Mouse (Mus musculus) forebrain, embryonic 10.5 days (tissue): ENCODE results near the gene Stpg1. TPM values are rescaled to one million over a fixed set of nuclear protein-coding genes. Genes with fewer than 3 reads are reported as not detected.
A peak's percentile ranks its signal among the peaks of the same experiment; 100 is the strongest.

ENCODE experiments used
- DNase-seq: peaks from one replicate; pipeline ENCODE4 v3.0.0-alpha.2; 2017; ENCODE audit warnings: low spot score; ENCODE audit errors: extremely low spot score
- H3K27ac ChIP-seq: fragments of 300-500 bp; sonication (generic); 2 replicates; pipeline ENCODE4 v1.5.1; 2016; ENCODE audit warnings: mild to moderate bottlenecking
- H3K27me3 ChIP-seq: fragments of 300-500 bp; sonication (generic); 2 replicates; pipeline ENCODE4 v1.6.1; 2016; ENCODE audit warnings: mild to moderate bottlenecking; ENCODE audit not compliant: poor library complexity, severe bottlenecking
- H3K36me3 ChIP-seq: fragments of 300-500 bp; sonication (generic); replicated peaks from 2 replicates; pipeline ENCODE4 v1.6.1; 2016; ENCODE audit warnings: mild to moderate bottlenecking, moderate library complexity
- H3K4me1 ChIP-seq: fragments of 300-500 bp; sonication (generic); 2 replicates; pipeline ENCODE4 v1.6.1; 2016
- H3K4me3 ChIP-seq: fragments of 300-500 bp; sonication (generic); 2 replicates; pipeline ENCODE4 v1.5.1; 2016; ENCODE audit warnings: mild to moderate bottlenecking, moderate library complexity
- H3K9me3 ChIP-seq: fragments of 300-500 bp; sonication (generic); 2 replicates; pipeline ENCODE4 v1.6.1; 2016; ENCODE audit warnings: mild to moderate bottlenecking, moderate library complexity
- WGBS: fragments of 180-500 bp; shearing (Covaris S2); methylation state at CpG from one replicate; pipeline ENCODE4 v1.1.7; 2016; 5-methylcytosine and 5-hydroxymethylcytosine counted together
- polyA plus RNA-seq: library from polyadenylated mRNA; unstranded; fragments of >200 nt; fragmentation: Nextera tagmentation; extraction: Ambion mirVana; gene quantifications from 2 replicates; pipeline ENCODE4 v1.2.1, GENCODE M21; 2016

Stpg1 gene
- polyA plus RNA-seq, 1 experiment from 2014 or later: 0.32 TPM

GRCm38 (mm10) chr4:135545080-135545511 is 50.5 kb downstream of the Stpg1 start:
- H3K4me1 ChIP-seq: peaks cover 56% of the 10 kb centered on the region
- no peak for DNase-seq
- H3K27ac ChIP-seq: 0 out of 2 replicates have a peak overlapping the region, but pooled peaks have one; percentile 22
- H3K27me3 ChIP-seq: peaks cover 81% of the 10 kb centered on the region
- no peaks in the 10 kb centered on the region for H3K36me3 ChIP-seq
- no peaks in the 10 kb centered on the region for H3K9me3 ChIP-seq
- H3K4me3 ChIP-seq: peak overlapping the region; percentile 15; the same call in 1 of the 2 replicates
- 29% methylated on average over 8 of the region's 8 CpGs for WGBS

- no peaks in the 10 kb centered on the region for H3K36me3 ChIP-seq
- H3K9me3 ChIP-seq: no peaks in the 10 kb centered on the region
- no peak overlapping the region for H3K27ac ChIP-seq
- no peak for DNase-seq
- H3K4me1 ChIP-seq: peaks cover 61% of the 10 kb centered on the region
- peaks cover 90% of the 10 kb centered on the region for H3K27me3 ChIP-seq
- WGBS: 87% methylated on average over 7 of the region's 7 CpGs
- no peak overlapping the region for H3K4me3 ChIP-seq
These were observed 51.4 kb downstream of the Stpg1 start for GRCm38 (mm10) chr4:135546008-135546407.

GRCm38 (mm10) chr4:135546793-135547192 is 52.2 kb downstream of the Stpg1 start:
- Histone ChIP-seq H3K27ac (no peak overlapping the region), H3K36me3 (no peaks in the 10 kb centered on the region), H3K4me3 (no peak overlapping the region), H3K27me3 (peaks cover 98% of the 10 kb centered on the region), H3K4me1 (peaks cover 66% of the 10 kb centered on the region), H3K9me3 (no peaks in the 10 kb centered on the region)
- DNase-seq: no peak
- WGBS: 90% methylated on average over 4 of the region's 4 CpGs

- no peak for DNase-seq
- Histone ChIP-seq H3K4me3 (no peak overlapping the region), H3K9me3 (no peaks in the 10 kb centered on the region), H3K4me1 (peaks cover 73% of the 10 kb centered on the region), H3K36me3 (no peaks in the 10 kb centered on the region), H3K27me3 (peaks cover 100% of the 10 kb centered on the region), H3K27ac (peak overlapping the region; percentile 54; the same call in 1 of the 2 replicates)
- 73% methylated on average over 14 of the region's 14 CpGs for WGBS
These were observed 53.0 kb downstream of the Stpg1 start for GRCm38 (mm10) chr4:135547551-135547950.

GRCm38 (mm10) chr4:135548108-135548507 is 53.5 kb downstream of the Stpg1 start:
- no peaks in the 10 kb centered on the region for H3K36me3 ChIP-seq
- H3K4me3 ChIP-seq: no peak overlapping the region
- H3K4me1 ChIP-seq: peaks cover 79% of the 10 kb centered on the region
- peaks cover 100% of the 10 kb centered on the region for H3K27me3 ChIP-seq
- H3K9me3 ChIP-seq: no peaks in the 10 kb centered on the region
- DNase-seq: no peak
- H3K27ac ChIP-seq: peak overlapping the region; percentile 54
- WGBS: 17% methylated on average over 7 of the region's 7 CpGs

GRCm38 (mm10) chr4:135548521-135549077 is 54.0 kb downstream of the Stpg1 start:
- Histone ChIP-seq H3K4me3 (no peak overlapping the region), H3K27ac (peak overlapping the region; percentile 54), H3K36me3 (no peaks in the 10 kb centered on the region), H3K4me1 (peaks cover 84% of the 10 kb centered on the region), H3K27me3 (peaks cover 100% of the 10 kb centered on the region), H3K9me3 (no peaks in the 10 kb centered on the region)
- 30% methylated on average over 9 of the region's 9 CpGs for WGBS
- no peak for DNase-seq

- Histone ChIP-seq H3K4me1 (peaks cover 86% of the 10 kb centered on the region), H3K4me3 (no peak overlapping the region), H3K36me3 (no peaks in the 10 kb centered on the region), H3K27me3 (peaks cover 98% of the 10 kb centered on the region), H3K27ac (0 out of 2 replicates have a peak overlapping the region, but pooled peaks have one; percentile 20), H3K9me3 (no peaks in the 10 kb centered on the region)
- WGBS: 80% methylated on average over 6 of the region's 6 CpGs
- DNase-seq: no peak
These were observed 54.7 kb downstream of the Stpg1 start for GRCm38 (mm10) chr4:135549323-135549722.

- no peak for DNase-seq
- WGBS: 70% methylated on average over 2 of the region's 2 CpGs
- no peak overlapping the region for H3K4me3 ChIP-seq
- H3K4me1 ChIP-seq: peaks cover 45% of the 10 kb centered on the region
- no peaks in the 10 kb centered on the region for H3K36me3 ChIP-seq
- H3K27me3 ChIP-seq: peaks cover 70% of the 10 kb centered on the region
- H3K9me3 ChIP-seq: no peaks in the 10 kb centered on the region
- H3K27ac ChIP-seq: no peak overlapping the region
These were observed 69.2 kb downstream of the Stpg1 start for GRCm38 (mm10) chr4:135563794-135564193.

GRCm38 (mm10) chr4:135565400-135565799 is 70.8 kb downstream of the Stpg1 start:
- no peaks in the 10 kb centered on the region for H3K9me3 ChIP-seq
- 83% methylated on average over 9 of the region's 9 CpGs for WGBS
- H3K27ac ChIP-seq: no peak overlapping the region
- peaks cover 86% of the 10 kb centered on the region for H3K27me3 ChIP-seq
- H3K36me3 ChIP-seq: no peaks in the 10 kb centered on the region
- no peak overlapping the region for H3K4me3 ChIP-seq
- peaks cover 61% of the 10 kb centered on the region for H3K4me1 ChIP-seq
- no peak for DNase-seq

GRCm38 (mm10) chr4:135567042-135567441 is 72.5 kb downstream of the Stpg1 start:
- Histone ChIP-seq H3K4me3 (no peak overlapping the region), H3K36me3 (no peaks in the 10 kb centered on the region), H3K27ac (peak overlapping the region; percentile 54; the same call in 1 of the 2 replicates), H3K27me3 (peaks cover 97% of the 10 kb centered on the region), H3K9me3 (no peaks in the 10 kb centered on the region), H3K4me1 (peaks cover 75% of the 10 kb centered on the region)
- no peak for DNase-seq
- WGBS: 53% methylated on average over 11 of the region's 11 CpGs

GRCm38 (mm10) chr4:135567484-135567883 is 72.9 kb downstream of the Stpg1 start:
- 81% methylated on average over 8 of the region's 8 CpGs for WGBS
- Histone ChIP-seq H3K4me1 (peaks cover 79% of the 10 kb centered on the region), H3K27me3 (peaks cover 97% of the 10 kb centered on the region)

GRCm38 (mm10) chr4:135569201-135569600 is 74.6 kb downstream of the Stpg1 start:
- Histone ChIP-seq H3K4me3 (peak overlapping the region; percentile 49), H3K36me3 (no peaks in the 10 kb centered on the region), H3K9me3 (no peaks in the 10 kb centered on the region), H3K4me1 (peaks cover 91% of the 10 kb centered on the region), H3K27me3 (peaks cover 99% of the 10 kb centered on the region), H3K27ac (no peak overlapping the region)
- DNase-seq: no peak
- WGBS: 7% methylated on average over 11 of the region's 11 CpGs

More at GRCm38 (mm10) chr4:135567484-135567883, 72.9 kb downstream of the Stpg1 start:
- DNase-seq: no peak
- Histone ChIP-seq H3K27ac (0 out of 2 replicates have a peak overlapping the region, but pooled peaks have one; percentile 54), H3K36me3 (no peaks in the 10 kb centered on the region), H3K9me3 (no peaks in the 10 kb centered on the region), H3K4me3 (no peak overlapping the region)

- H3K4me1 ChIP-seq: peaks cover 87% of the 10 kb centered on the region
- H3K27me3 ChIP-seq: peaks cover 99% of the 10 kb centered on the region
These were observed 75.8 kb downstream of the Stpg1 start for GRCm38 (mm10) chr4:135570152-135571036.

More at GRCm38 (mm10) chr4:135570152-135571036, 75.8 kb downstream of the Stpg1 start:
- peak overlapping the region; percentile 49 for H3K4me3 ChIP-seq
- no peaks in the 10 kb centered on the region for H3K9me3 ChIP-seq
- H3K36me3 ChIP-seq: no peaks in the 10 kb centered on the region
- 11% methylated on average over 32 of the region's 32 CpGs for WGBS
- peak; percentile 81 for DNase-seq
- H3K27ac ChIP-seq: peak overlapping the region; percentile 64
